Mouse (Mus musculus): ENCODE results near the gene Ptgfrn. TPM values are rescaled to one million over a fixed set of nuclear protein-coding genes. Genes with fewer than 3 reads are reported as not detected.
A peak's percentile ranks its signal among the peaks of the same experiment; 100 is the strongest.

The Ptgfrn gene
- polyA plus RNA-seq, 1 experiment from 2014 or later = 0.68 TPM

- H3K36me3 ChIP-seq = no peaks in the 10 kb centered on the region
- no peak overlapping the region for H3K27ac ChIP-seq
- no peak overlapping the region for H3K4me3 ChIP-seq
- H3K4me2 ChIP-seq = no peak overlapping the region
- peaks cover 66% of the 10 kb centered on the region for H3K27me3 ChIP-seq (replicated peaks)
- H3K9me3 ChIP-seq (replicated peaks) = no peaks in the 10 kb centered on the region
- WGBS (ENCODE audit: insufficient replicate concordance) = 73% methylated on average over 5 of the region's 5 CpGs
- ATAC-seq = no peak
- H3K9ac ChIP-seq = no peak overlapping the region
- 0 out of 2 replicates have a peak, but pooled peaks cover 11% of the 10 kb centered on the region for H3K4me1 ChIP-seq
These were observed 2.4 kb upstream of the Ptgfrn start for GRCm38 (mm10) chr3:101112518-101112894.

GRCm38 (mm10) chr3:101111848-101112517 is 1.9 kb upstream of the Ptgfrn start:
- 0 out of 2 replicates have a peak, but pooled peaks cover 11% of the 10 kb centered on the region for H3K4me1 ChIP-seq
- no peak overlapping the region for H3K9ac ChIP-seq
- H3K4me2 ChIP-seq = no peak overlapping the region
- H3K9me3 ChIP-seq (replicated peaks) = no peaks in the 10 kb centered on the region
- 0 out of 2 replicates have a peak, but pooled peaks have one; percentile 23 for ATAC-seq
- peaks cover 71% of the 10 kb centered on the region for H3K27me3 ChIP-seq (replicated peaks)
- WGBS (ENCODE audit: insufficient replicate concordance) = 40% methylated on average over 7 of the region's 7 CpGs
- no peak overlapping the region for H3K4me3 ChIP-seq
- no peak overlapping the region for H3K27ac ChIP-seq
- no peaks in the 10 kb centered on the region for H3K36me3 ChIP-seq

- Histone ChIP-seq H3K4me2 (no peak overlapping the region), H3K36me3 (no peaks in the 10 kb centered on the region), H3K27me3 (replicated peaks) (peaks cover 72% of the 10 kb centered on the region), H3K9ac (no peak overlapping the region), H3K4me1 (0 out of 2 replicates have a peak, but pooled peaks cover 11% of the 10 kb centered on the region), H3K27ac (no peak overlapping the region), H3K4me3 (no peak overlapping the region), H3K9me3 (replicated peaks) (no peaks in the 10 kb centered on the region)
- no peak for ATAC-seq
- 57% methylated on average over 10 of the region's 10 CpGs for WGBS (ENCODE audit: insufficient replicate concordance)
These were observed 1.2 kb upstream of the Ptgfrn start for GRCm38 (mm10) chr3:101111321-101111720.

- Histone ChIP-seq H3K4me2 (peak overlapping the region; percentile 65), H3K4me3 (peak overlapping the region; percentile 59; the same call in 1 of the 2 replicates), H3K4me1 (0 out of 2 replicates have a peak, but pooled peaks cover 11% of the 10 kb centered on the region), H3K27me3 (replicated peaks) (peaks cover 69% of the 10 kb centered on the region), H3K9ac (no peak overlapping the region), H3K27ac (no peak overlapping the region), H3K9me3 (replicated peaks) (no peaks in the 10 kb centered on the region), H3K36me3 (no peaks in the 10 kb centered on the region)
- ATAC-seq = no peak
These were observed 693 bp upstream of the Ptgfrn start for GRCm38 (mm10) chr3:101110838-101111103.

GRCm38 (mm10) chr3:101109558-101110021 is 488 bp downstream of the Ptgfrn start:
- peaks cover 68% of the 10 kb centered on the region for H3K27me3 ChIP-seq (replicated peaks)
- H3K4me1 ChIP-seq = 0 out of 2 replicates have a peak, but pooled peaks cover 11% of the 10 kb centered on the region
- WGBS (ENCODE audit: insufficient replicate concordance) = 1% methylated on average over 34 of the region's 47 CpGs
- H3K4me3 ChIP-seq = peak overlapping the region; percentile 59
- H3K4me2 ChIP-seq = peak overlapping the region; percentile 65
- ATAC-seq = 0 out of 2 replicates have a peak, but pooled peaks have one; percentile 7
- no peaks in the 10 kb centered on the region for H3K36me3 ChIP-seq
- no peak overlapping the region for H3K27ac ChIP-seq
- peak overlapping the region; percentile 53; the same call in 1 of the 2 replicates for H3K9ac ChIP-seq
- no peaks in the 10 kb centered on the region for H3K9me3 ChIP-seq (replicated peaks)

DNA sequence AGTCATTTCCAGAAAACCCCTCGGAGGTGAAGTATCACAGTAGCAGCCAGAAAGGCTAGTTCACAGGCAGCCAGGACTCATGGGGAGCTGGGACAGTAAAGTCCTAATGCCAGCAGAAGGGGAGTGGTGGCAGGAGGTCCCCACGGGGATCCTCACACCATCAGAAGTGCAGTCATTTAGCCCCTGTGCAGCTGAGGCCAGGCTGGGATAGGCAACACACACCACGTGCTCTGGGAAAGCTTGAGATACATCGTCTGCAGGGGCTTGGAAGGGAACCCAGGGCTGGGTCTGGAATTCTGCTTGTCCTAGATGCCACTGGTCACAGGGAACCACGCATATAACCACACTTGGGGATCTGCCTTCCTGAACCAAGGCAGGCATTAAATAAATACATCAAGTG is 1.2 kb downstream of the Ptgfrn start:
- no peak for ATAC-seq
- 0 out of 2 replicates have a peak, but pooled peaks cover 11% of the 10 kb centered on the region for H3K4me1 ChIP-seq
- 26% methylated on average over 5 of the region's 5 CpGs for WGBS (ENCODE audit: insufficient replicate concordance)
- H3K9me3 ChIP-seq (replicated peaks) = no peaks in the 10 kb centered on the region
- peak overlapping the region; percentile 59; the same call in 1 of the 2 replicates for H3K4me3 ChIP-seq
- H3K27me3 ChIP-seq (replicated peaks) = peaks cover 64% of the 10 kb centered on the region
- H3K27ac ChIP-seq = no peak overlapping the region
- no peaks in the 10 kb centered on the region for H3K36me3 ChIP-seq
- no peak overlapping the region for H3K9ac ChIP-seq
- H3K4me2 ChIP-seq = peak overlapping the region; percentile 65

GRCm38 (mm10) chr3:101108282-101108681 is 1.8 kb downstream of the Ptgfrn start:
- H3K27ac ChIP-seq = no peak overlapping the region
- no peaks in the 10 kb centered on the region for H3K9me3 ChIP-seq (replicated peaks)
- no peak overlapping the region for H3K9ac ChIP-seq
- H3K36me3 ChIP-seq = no peaks in the 10 kb centered on the region
- peaks cover 60% of the 10 kb centered on the region for H3K27me3 ChIP-seq (replicated peaks)
- H3K4me2 ChIP-seq = no peak overlapping the region
- H3K4me1 ChIP-seq = 0 out of 2 replicates have a peak, but pooled peaks cover 11% of the 10 kb centered on the region
- no peak overlapping the region for H3K4me3 ChIP-seq
- WGBS (ENCODE audit: insufficient replicate concordance) = 33% methylated on average over 3 of the region's 3 CpGs
- no peak for ATAC-seq

DNA sequence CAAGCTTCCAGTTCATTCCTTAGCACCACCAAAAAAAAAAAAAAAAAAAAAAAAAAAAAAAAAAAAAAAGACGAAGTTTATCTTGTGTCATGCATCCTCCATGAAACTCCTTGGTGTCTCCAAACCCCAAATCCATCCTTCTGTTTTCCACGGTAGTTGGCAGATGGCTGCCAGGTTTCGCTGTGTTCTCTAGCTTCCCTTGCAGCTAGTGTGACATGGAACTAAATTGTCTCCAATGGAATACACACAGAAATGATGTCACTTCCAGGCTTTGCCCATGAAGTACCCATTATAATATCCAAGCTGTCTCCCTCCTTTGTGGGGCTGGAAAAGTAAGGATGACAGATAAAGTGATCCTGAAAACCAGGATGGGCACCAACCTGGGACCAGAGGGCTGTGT is 3.8 kb downstream of the Ptgfrn start:
- peaks cover 45% of the 10 kb centered on the region for H3K27me3 ChIP-seq (replicated peaks)

DNA sequence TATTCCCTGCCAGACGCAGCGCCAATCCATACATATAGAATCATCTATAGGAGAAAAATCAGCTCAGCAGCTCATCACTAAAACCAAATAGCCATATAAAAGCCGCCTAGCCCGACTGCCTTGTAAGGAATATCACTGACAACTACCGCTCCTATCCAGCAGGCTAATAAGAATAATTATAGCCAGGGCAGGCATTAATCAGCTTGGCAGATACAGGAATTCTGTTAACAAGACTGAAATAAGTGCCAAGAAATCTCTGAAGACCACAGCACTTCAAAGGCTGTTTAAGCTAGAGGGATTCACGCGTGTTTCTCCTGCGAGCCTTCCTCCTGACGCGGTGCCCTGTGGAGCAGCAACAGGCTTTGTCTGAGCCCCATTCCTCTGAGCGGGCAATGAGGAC is 4.6 kb downstream of the Ptgfrn start:
- H3K27me3 ChIP-seq (replicated peaks) = peaks cover 37% of the 10 kb centered on the region
- H3K4me2 ChIP-seq = no peak overlapping the region
- H3K4me1 ChIP-seq = 0 out of 2 replicates have a peak, but pooled peaks cover 5% of the 10 kb centered on the region
- ATAC-seq = no peak
- H3K9me3 ChIP-seq (replicated peaks) = no peaks in the 10 kb centered on the region
- 77% methylated on average over 11 of the region's 11 CpGs for WGBS (ENCODE audit: insufficient replicate concordance)
- H3K4me3 ChIP-seq = no peak overlapping the region
- no peak overlapping the region for H3K27ac ChIP-seq
- H3K36me3 ChIP-seq = no peaks in the 10 kb centered on the region
- H3K9ac ChIP-seq = no peak overlapping the region

More for the DNA sequence above, 3.8 kb downstream of the Ptgfrn start:
- Histone ChIP-seq H3K27ac (no peak overlapping the region), H3K4me1 (0 out of 2 replicates have a peak, but pooled peaks cover 5% of the 10 kb centered on the region), H3K4me2 (no peak overlapping the region), H3K9ac (no peak overlapping the region), H3K4me3 (no peak overlapping the region), H3K36me3 (no peaks in the 10 kb centered on the region), H3K9me3 (replicated peaks) (no peaks in the 10 kb centered on the region)
- WGBS (ENCODE audit: insufficient replicate concordance) = 65% methylated on average over 3 of the region's 3 CpGs
- ATAC-seq = no peak

GRCm38 (mm10) chr3:101104883-101105282 is 5.2 kb downstream of the Ptgfrn start:
- Histone ChIP-seq H3K9me3 (replicated peaks) (no peaks in the 10 kb centered on the region), H3K4me1 (0 out of 2 replicates have a peak, but pooled peaks cover 5% of the 10 kb centered on the region), H3K27me3 (replicated peaks) (peaks cover 31% of the 10 kb centered on the region), H3K27ac (no peak overlapping the region), H3K4me2 (no peak overlapping the region), H3K36me3 (no peaks in the 10 kb centered on the region), H3K4me3 (no peak overlapping the region), H3K9ac (no peak overlapping the region)
- WGBS (ENCODE audit: insufficient replicate concordance) = 84% methylated on average over 9 of the region's 9 CpGs
- no peak for ATAC-seq

GRCm38 (mm10) chr3:101103770-101104169 is 6.3 kb downstream of the Ptgfrn start:
- H3K4me1 ChIP-seq = 0 out of 2 replicates have a peak, but pooled peaks cover under 1% of the 10 kb centered on the region
- H3K4me3 ChIP-seq = no peak overlapping the region

GRCm38 (mm10) chr3:101102106-101102505 is 8.0 kb downstream of the Ptgfrn start:
- no peak overlapping the region for H3K27ac ChIP-seq
- H3K9ac ChIP-seq = no peak overlapping the region
- WGBS (ENCODE audit: insufficient replicate concordance) = 70% methylated on average over 7 of the region's 7 CpGs
- peaks cover 3% of the 10 kb centered on the region for H3K27me3 ChIP-seq (replicated peaks)
- H3K4me3 ChIP-seq = no peak overlapping the region
- H3K4me1 ChIP-seq = no peaks in the 10 kb centered on the region
- H3K9me3 ChIP-seq (replicated peaks) = no peaks in the 10 kb centered on the region
- H3K36me3 ChIP-seq = no peaks in the 10 kb centered on the region
- no peak for ATAC-seq
- no peak overlapping the region for H3K4me2 ChIP-seq

More at GRCm38 (mm10) chr3:101103770-101104169, 6.3 kb downstream of the Ptgfrn start:
- Histone ChIP-seq H3K36me3 (no peaks in the 10 kb centered on the region), H3K9ac (no peak overlapping the region), H3K27ac (no peak overlapping the region), H3K9me3 (replicated peaks) (no peaks in the 10 kb centered on the region), H3K4me2 (no peak overlapping the region), H3K27me3 (replicated peaks) (peaks cover 19% of the 10 kb centered on the region)
- 69% methylated on average over 9 of the region's 9 CpGs for WGBS (ENCODE audit: insufficient replicate concordance)
- no peak for ATAC-seq
